Mouse (Mus musculus): Measurements from ENCODE around the gene Mettl4. TPM values are rescaled to one million over a fixed set of nuclear protein-coding genes. Genes with fewer than 3 reads are reported as not detected.

The Mettl4 gene
- polyA plus RNA-seq (2012; ENCODE audit: low replicate concordance), result 1.1 and 5.7 TPM in 2 replicates

GRCm38 (mm10) chr17:94749466-94750135 is at the start of gene Mettl4:
TSS of gene Mettl4 (minus strand) at chr17:94750019.

All from leukemia stem cell, adult 10-12 weeks (primary cell).